Mouse (Mus musculus) kidney, postnatal 0 days (tissue): ENCODE measurements around the gene Hoxc5. TPM values are rescaled to one million over a fixed set of nuclear protein-coding genes. Genes with fewer than 3 reads are reported as not detected.

Experiments
- ATAC-seq: fragments of 200-750 bp; cut with Nextera tagmentation; replicated peaks from 2 replicates; pipeline ENCODE4 v1.8.0; 2017; ENCODE audit warnings: low read depth, moderate number of reproducible peaks, moderate TSS enrichment, moderate library complexity; ENCODE audit not compliant: low FRiP score
- DNase-seq: peaks from one replicate; pipeline ENCODE4 v3.0.0-alpha.2; 2016; ENCODE audit warnings: low spot score
- H3K27ac ChIP-seq: fragments of 300-500 bp; sonication (generic); 2 replicates; pipeline ENCODE4 v1.5.1; 2014; ENCODE audit warnings: mild to moderate bottlenecking
- H3K27me3 ChIP-seq: fragments of 300-500 bp; sonication (generic); 2 replicates; pipeline ENCODE4 v1.6.1; 2014; ENCODE audit warnings: low read length, mixed read lengths; ENCODE audit not compliant: insufficient read depth
- H3K36me3 ChIP-seq: fragments of 300-500 bp; sonication (generic); 2 replicates; pipeline ENCODE4 v1.6.1; 2014; ENCODE audit warnings: low read length, mixed read lengths; ENCODE audit not compliant: insufficient read depth
- H3K4me1 ChIP-seq: fragments of 300-500 bp; sonication (generic); replicated peaks from 2 replicates; pipeline ENCODE4 v1.6.1; 2014; ENCODE audit warnings: antibody characterized with exemption, low read length, mixed read lengths; ENCODE audit not compliant: insufficient read depth
- H3K4me2 ChIP-seq: fragments of 300-500 bp; sonication (generic); 2 replicates; pipeline ENCODE4 v1.6.1; 2014; ENCODE audit warnings: mild to moderate bottlenecking, low read length, moderate library complexity, mixed read lengths
- H3K4me3 ChIP-seq: fragments of 300-500 bp; sonication (generic); replicated peaks from 2 replicates; pipeline ENCODE4 v1.5.1; 2014; ENCODE audit warnings: low read depth, low read length
- H3K9ac ChIP-seq: fragments of 300-500 bp; sonication (generic); 2 replicates; pipeline ENCODE4 v1.6.1; 2014; ENCODE audit warnings: low read depth, low read length
- H3K9me3 ChIP-seq: fragments of 300-500 bp; sonication (generic); replicated peaks from 2 replicates; pipeline ENCODE4 v1.6.1; 2016; ENCODE audit warnings: low read length, inconsistent platforms, mixed read lengths
- CTCF ChIP-seq: IDR thresholded peaks from 2 replicates; pipeline ENCODE4 v1.5.1; 2016; ENCODE audit warnings: antibody characterized with exemption, low read depth, mild to moderate bottlenecking, moderate library complexity
- WGBS: fragments of 180-500 bp; shearing (Covaris S2); extraction: QIAGEN DNeasy Blood & Tissue Kit; methylation state at CpG from one replicate; pipeline ENCODE4 v1.1.7; 2014; 5-methylcytosine and 5-hydroxymethylcytosine counted together
- polyA plus RNA-seq: library from polyadenylated mRNA; unstranded; fragments of >200 nt; fragmentation: Nextera tagmentation; extraction: Ambion mirVana; gene quantifications from 2 replicates; pipeline ENCODE4 v1.2.1, GENCODE M21; 2015

The Hoxc5 gene
- polyA plus RNA-seq, 1 experiment from 2014 or later: 3.9 TPM

GRCm38 (mm10) chr15:102942739-102943467 lies 24.3 kb upstream of the Hoxc5 start:
- Histone ChIP-seq H3K4me3 (peak overlapping the region; percentile 31), H3K4me2 (peak overlapping the region; percentile 53), H3K27ac (no peak overlapping the region), H3K27me3 (peaks cover 89% of the 10 kb centered on the region), H3K4me1 (0 out of 2 replicates have a peak, but pooled peaks cover 9% of the 10 kb centered on the region), H3K36me3 (no peaks in the 10 kb centered on the region), H3K9ac (peak overlapping the region; percentile 46; the same call in 1 of the 2 replicates), H3K9me3 (no peaks in the 10 kb centered on the region)
- peak; percentile 65 for DNase-seq
- peak; percentile 58 for TF ChIP-seq CTCF
- ATAC-seq: 0 out of 2 replicates have a peak, but pooled peaks have one; percentile 16
- under 1% methylated on average over 52 of the region's 53 CpGs for WGBS

GRCm38 (mm10) chr15:102943468-102943813 lies 23.8 kb upstream of the Hoxc5 start:
- Histone ChIP-seq H3K4me2 (peak overlapping the region; percentile 53), H3K9ac (no peak overlapping the region), H3K9me3 (no peaks in the 10 kb centered on the region), H3K4me1 (0 out of 2 replicates have a peak, but pooled peaks cover 9% of the 10 kb centered on the region), H3K27ac (no peak overlapping the region), H3K36me3 (no peaks in the 10 kb centered on the region), H3K27me3 (peaks cover 89% of the 10 kb centered on the region), H3K4me3 (0 out of 2 replicates have a peak overlapping the region, but pooled peaks have one; percentile 31)
- 0 out of 2 replicates have a peak, but pooled peaks have one; percentile 26 for ATAC-seq
- TF ChIP-seq CTCF: no peak
- 19% methylated on average over 5 of the region's 5 CpGs for WGBS
- DNase-seq: no peak

- 18% methylated on average over 22 of the region's 22 CpGs for WGBS
- ATAC-seq: no peak
These were observed 21.8 kb upstream of the Hoxc5 start for GRCm38 (mm10) chr15:102945185-102946077.

GRCm38 (mm10) chr15:102947276-102947675 lies 20.0 kb upstream of the Hoxc5 start:
- DNase-seq (no peak), ATAC-seq (no peak)
- Histone ChIP-seq H3K9ac (no peak overlapping the region), H3K4me1 (0 out of 2 replicates have a peak, but pooled peaks cover 4% of the 10 kb centered on the region), H3K4me3 (no peak overlapping the region), H3K4me2 (no peak overlapping the region), H3K9me3 (no peaks in the 10 kb centered on the region), H3K27ac (no peak overlapping the region), H3K36me3 (no peaks in the 10 kb centered on the region), H3K27me3 (peaks cover 81% of the 10 kb centered on the region)
- TF ChIP-seq CTCF: no peak
- WGBS: 8% methylated on average over 9 of the region's 9 CpGs

More at GRCm38 (mm10) chr15:102945185-102946077, 21.8 kb upstream of the Hoxc5 start:
- H3K9ac ChIP-seq: no peak overlapping the region
- TF ChIP-seq CTCF: no peak
- H3K27me3 ChIP-seq: peaks cover 81% of the 10 kb centered on the region
- H3K9me3 ChIP-seq: no peaks in the 10 kb centered on the region
- no peak overlapping the region for H3K4me3 ChIP-seq
- no peak for DNase-seq
- H3K4me2 ChIP-seq: no peak overlapping the region
- 0 out of 2 replicates have a peak, but pooled peaks cover 4% of the 10 kb centered on the region for H3K4me1 ChIP-seq
- no peaks in the 10 kb centered on the region for H3K36me3 ChIP-seq
- H3K27ac ChIP-seq: no peak overlapping the region

GRCm38 (mm10) chr15:102948842-102949241 lies 18.4 kb upstream of the Hoxc5 start:
- DNase-seq (no peak), ATAC-seq (no peak)
- H3K4me2 ChIP-seq: no peak overlapping the region
- H3K4me1 ChIP-seq: no peaks in the 10 kb centered on the region
- no peaks in the 10 kb centered on the region for H3K36me3 ChIP-seq
- 38% methylated on average over 2 of the region's 2 CpGs for WGBS
- H3K27ac ChIP-seq: no peak overlapping the region
- H3K9ac ChIP-seq: no peak overlapping the region
- H3K4me3 ChIP-seq: no peak overlapping the region
- TF ChIP-seq CTCF: no peak
- H3K27me3 ChIP-seq: peaks cover 80% of the 10 kb centered on the region
- H3K9me3 ChIP-seq: no peaks in the 10 kb centered on the region

GRCm38 (mm10) chr15:102949696-102950095 lies 17.5 kb upstream of the Hoxc5 start:
- TF ChIP-seq CTCF: no peak
- Histone ChIP-seq H3K36me3 (no peaks in the 10 kb centered on the region), H3K9ac (no peak overlapping the region), H3K4me2 (no peak overlapping the region), H3K4me3 (no peak overlapping the region), H3K4me1 (peaks cover 6% of the 10 kb centered on the region; the same call in 1 of the 2 replicates), H3K27me3 (peaks cover 71% of the 10 kb centered on the region), H3K27ac (no peak overlapping the region), H3K9me3 (no peaks in the 10 kb centered on the region)
- DNase-seq (no peak), ATAC-seq (no peak)
- 10% methylated on average over 20 of the region's 20 CpGs for WGBS
